Mouse (Mus musculus): ENCODE results near the gene Pdzrn3. TPM values are rescaled to one million over a fixed set of nuclear protein-coding genes. Genes with fewer than 3 reads are reported as not detected.
A peak's percentile ranks its signal among the peaks of the same experiment; 100 is the strongest.

Gene Pdzrn3
- polyA plus RNA-seq, 1 experiment from 2014 or later: 10.8 TPM

DNA sequence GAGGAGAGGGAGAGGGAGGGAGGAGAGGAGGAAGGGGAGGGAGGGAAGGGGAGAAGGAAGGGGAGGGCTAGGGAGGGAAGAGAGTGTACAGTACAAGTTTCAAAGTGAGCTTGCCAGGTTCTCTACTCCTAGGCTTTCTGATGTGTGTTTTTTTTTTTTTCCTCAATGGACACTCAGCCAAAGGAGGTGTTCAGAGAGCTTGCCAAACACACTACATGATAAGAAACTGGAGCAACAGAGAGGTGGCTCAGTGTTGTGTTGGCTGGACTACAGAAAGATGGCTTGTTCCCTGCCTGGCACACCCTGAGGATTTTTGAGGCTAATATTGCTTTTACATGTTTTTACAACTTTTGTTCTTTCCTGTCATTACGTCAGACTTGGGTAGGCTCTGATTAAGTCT lies 26.6 kb downstream of the Pdzrn3 start:
- H3K36me3 ChIP-seq: no peaks in the 10 kb centered on the region; the same call in 1 of the 2 replicates
- peaks cover 28% of the 10 kb centered on the region for H3K4me1 ChIP-seq (replicated peaks)
- 0 out of 2 replicates have a peak, but pooled peaks cover 3% of the 10 kb centered on the region for H3K27me3 ChIP-seq
- ATAC-seq (ENCODE audit: insufficient number of reproducible peaks, insufficient read depth, low FRiP score, low TSS enrichment, low read depth): no peak
- H3K4me2 ChIP-seq: no peak overlapping the region
- no peak overlapping the region for H3K4me3 ChIP-seq (replicated peaks)
- no peak overlapping the region for H3K27ac ChIP-seq
- WGBS: 79% methylated on average over 1 of the region's 1 CpGs
- no peak overlapping the region for H3K9ac ChIP-seq (replicated peaks)
- no peaks in the 10 kb centered on the region for H3K9me3 ChIP-seq

DNA sequence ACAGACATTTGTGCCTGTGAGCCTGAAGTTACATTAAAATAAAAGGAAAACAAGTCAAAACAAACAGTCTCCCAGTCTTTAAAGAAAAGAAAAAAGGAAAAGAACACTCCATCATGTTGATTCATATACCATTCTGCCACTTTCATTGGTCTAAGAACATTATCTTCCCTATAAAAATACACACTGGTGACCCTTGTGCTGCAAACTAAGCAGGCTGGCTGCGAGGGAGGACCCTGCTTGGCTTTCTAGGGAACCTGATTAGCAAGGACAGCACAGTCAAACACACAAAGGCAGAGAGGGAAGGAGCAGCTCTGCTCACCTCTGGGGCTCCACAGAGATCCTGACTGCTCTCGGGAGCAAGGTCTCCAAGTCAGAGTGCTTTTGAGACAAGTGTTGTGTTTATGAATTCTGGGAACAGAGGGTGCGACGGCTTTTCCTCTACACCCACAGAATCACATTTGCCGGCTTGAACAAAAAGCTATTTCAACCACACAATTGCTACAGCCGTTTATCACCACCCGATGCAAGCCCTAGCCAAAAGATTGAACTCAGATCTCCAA lies 27.2 kb downstream of the Pdzrn3 start:
- H3K9me3 ChIP-seq: no peaks in the 10 kb centered on the region
- peaks cover 33% of the 10 kb centered on the region for H3K4me1 ChIP-seq (replicated peaks)
- H3K4me2 ChIP-seq: no peak overlapping the region
- no peak overlapping the region for H3K27ac ChIP-seq
- ATAC-seq (ENCODE audit: insufficient number of reproducible peaks, insufficient read depth, low FRiP score, low TSS enrichment, low read depth): no peak
- 0 out of 2 replicates have a peak, but pooled peaks cover 3% of the 10 kb centered on the region for H3K27me3 ChIP-seq
- no peak overlapping the region for H3K9ac ChIP-seq (replicated peaks)
- 62% methylated on average over 7 of the region's 7 CpGs for WGBS
- H3K36me3 ChIP-seq: no peaks in the 10 kb centered on the region; the same call in 1 of the 2 replicates
- H3K4me3 ChIP-seq (replicated peaks): no peak overlapping the region

DNA sequence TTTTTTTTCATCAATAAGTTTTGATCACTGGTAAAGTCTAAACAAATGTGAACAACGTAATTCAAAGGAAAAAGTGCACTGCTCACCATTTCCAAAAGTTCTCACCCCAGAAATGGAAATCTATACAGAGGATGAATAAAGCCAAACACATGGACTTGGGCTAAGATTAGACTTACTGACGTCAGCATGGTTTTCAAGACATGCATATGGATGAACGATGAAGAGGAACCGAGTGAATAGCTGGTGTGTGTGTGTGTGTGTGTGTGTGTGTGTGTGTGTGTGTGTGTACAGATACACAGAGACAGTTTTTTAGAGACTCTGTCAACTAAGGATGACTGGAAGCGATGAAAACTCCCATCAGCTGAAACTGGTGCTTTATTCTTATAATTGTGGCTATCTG lies 29.2 kb downstream of the Pdzrn3 start:
- Histone ChIP-seq H3K4me3 (replicated peaks) (no peak overlapping the region), H3K9me3 (no peaks in the 10 kb centered on the region), H3K4me2 (no peak overlapping the region), H3K27ac (no peak overlapping the region), H3K27me3 (0 out of 2 replicates have a peak, but pooled peaks cover 3% of the 10 kb centered on the region), H3K4me1 (replicated peaks) (peaks cover 20% of the 10 kb centered on the region), H3K9ac (replicated peaks) (no peak overlapping the region), H3K36me3 (no peaks in the 10 kb centered on the region; the same call in 1 of the 2 replicates)
- ATAC-seq (ENCODE audit: insufficient number of reproducible peaks, insufficient read depth, low FRiP score, low TSS enrichment, low read depth): no peak
- WGBS: 91% methylated on average over 5 of the region's 5 CpGs

DNA sequence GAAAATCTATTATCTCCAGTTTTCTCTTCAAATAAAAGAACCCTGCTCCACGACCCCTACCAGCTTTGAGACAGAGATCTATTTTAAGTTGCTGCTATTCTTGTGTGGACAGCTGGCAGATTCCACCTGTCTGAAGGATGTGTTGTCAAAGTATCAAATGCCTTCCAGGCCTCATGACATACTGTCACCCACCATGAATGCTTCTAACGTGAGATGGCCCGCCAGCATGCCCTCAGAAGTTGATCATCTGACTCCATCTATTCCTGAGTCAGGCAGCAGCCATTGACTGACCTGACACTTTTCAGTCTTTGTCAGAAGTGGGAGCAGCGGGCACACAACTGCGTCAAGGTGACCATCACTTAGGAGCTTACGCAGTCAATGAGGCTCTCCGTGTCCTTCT lies 37.6 kb downstream of the Pdzrn3 start:
- H3K4me3 ChIP-seq (replicated peaks): no peak overlapping the region
- H3K27me3 ChIP-seq: no peaks in the 10 kb centered on the region
- H3K36me3 ChIP-seq: no peaks in the 10 kb centered on the region
- H3K4me2 ChIP-seq: no peak overlapping the region
- H3K9ac ChIP-seq (replicated peaks): no peak overlapping the region
- H3K9me3 ChIP-seq: no peaks in the 10 kb centered on the region
- H3K4me1 ChIP-seq (replicated peaks): peaks cover 31% of the 10 kb centered on the region
- 92% methylated on average over 7 of the region's 7 CpGs for WGBS
- no peak for ATAC-seq (ENCODE audit: insufficient number of reproducible peaks, insufficient read depth, low FRiP score, low TSS enrichment, low read depth)
- no peak overlapping the region for H3K27ac ChIP-seq

DNA sequence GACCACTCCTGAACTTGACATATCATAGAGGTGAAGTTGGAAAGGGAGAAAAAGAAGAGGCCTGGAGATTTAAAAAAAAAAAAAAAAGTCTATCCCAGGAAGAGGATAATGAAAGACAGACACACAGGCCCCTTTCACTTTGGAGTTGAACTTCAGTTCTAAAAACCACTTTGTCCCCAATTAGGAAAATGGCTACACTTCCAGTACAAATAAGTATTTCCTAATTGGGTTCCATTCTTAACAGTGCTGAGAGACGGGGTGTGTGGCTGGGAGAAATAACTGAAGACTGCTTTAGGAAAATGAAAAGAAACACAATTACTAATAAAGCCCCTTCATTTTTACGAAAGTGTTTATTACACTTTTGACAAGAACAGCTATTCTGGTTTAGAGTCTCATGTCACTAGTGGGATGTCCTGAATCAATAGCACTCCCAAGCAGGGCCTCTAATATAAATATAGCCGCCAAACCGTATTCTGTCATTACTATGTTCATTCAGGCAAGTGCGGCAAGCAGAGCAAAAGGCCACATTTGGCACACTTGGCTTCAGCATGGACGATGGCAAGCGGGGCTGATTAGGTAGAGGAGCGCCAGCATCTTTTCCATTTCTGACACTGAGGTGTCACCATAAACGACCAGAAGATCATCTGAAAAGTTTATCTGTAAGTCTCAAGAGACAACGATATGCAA lies 39.7 kb downstream of the Pdzrn3 start:
- H3K27me3 ChIP-seq: no peaks in the 10 kb centered on the region
- H3K9me3 ChIP-seq: no peaks in the 10 kb centered on the region
- H3K9ac ChIP-seq (replicated peaks): no peak overlapping the region
- no peak overlapping the region for H3K4me2 ChIP-seq
- H3K36me3 ChIP-seq: no peaks in the 10 kb centered on the region
- ATAC-seq (ENCODE audit: insufficient number of reproducible peaks, insufficient read depth, low FRiP score, low TSS enrichment, low read depth): no peak
- no peak overlapping the region for H3K4me3 ChIP-seq (replicated peaks)
- 59% methylated on average over 10 of the region's 10 CpGs for WGBS
- H3K27ac ChIP-seq: no peak overlapping the region
- H3K4me1 ChIP-seq (replicated peaks): peaks cover 45% of the 10 kb centered on the region

DNA sequence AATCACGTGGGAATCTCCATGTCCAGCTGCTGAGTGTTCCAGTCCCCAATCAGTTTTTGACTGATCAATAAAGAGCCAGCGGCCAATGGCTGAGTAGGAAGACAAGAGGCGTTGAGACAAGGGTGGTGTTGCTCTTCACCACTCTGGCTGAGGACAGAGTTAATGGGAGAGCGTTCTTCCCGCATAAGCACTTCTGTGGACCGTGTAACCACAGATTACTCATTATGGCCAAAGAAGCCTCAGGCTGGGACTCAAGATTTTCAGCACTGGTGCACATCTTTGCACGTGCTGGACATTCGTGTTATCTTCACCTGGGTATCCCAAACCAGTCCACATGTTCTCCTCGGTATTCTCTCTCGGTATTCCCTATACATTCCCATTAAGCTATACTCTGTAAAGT lies 41.0 kb downstream of the Pdzrn3 start:
- H3K27ac ChIP-seq: no peak overlapping the region
- peaks cover 56% of the 10 kb centered on the region for H3K4me1 ChIP-seq (replicated peaks)
- ATAC-seq (ENCODE audit: insufficient number of reproducible peaks, insufficient read depth, low FRiP score, low TSS enrichment, low read depth): no peak
- 89% methylated on average over 10 of the region's 10 CpGs for WGBS
- no peak overlapping the region for H3K4me2 ChIP-seq
- no peak overlapping the region for H3K4me3 ChIP-seq (replicated peaks)
- H3K27me3 ChIP-seq: no peaks in the 10 kb centered on the region
- no peaks in the 10 kb centered on the region for H3K9me3 ChIP-seq
- no peak overlapping the region for H3K9ac ChIP-seq (replicated peaks)
- no peaks in the 10 kb centered on the region for H3K36me3 ChIP-seq

DNA sequence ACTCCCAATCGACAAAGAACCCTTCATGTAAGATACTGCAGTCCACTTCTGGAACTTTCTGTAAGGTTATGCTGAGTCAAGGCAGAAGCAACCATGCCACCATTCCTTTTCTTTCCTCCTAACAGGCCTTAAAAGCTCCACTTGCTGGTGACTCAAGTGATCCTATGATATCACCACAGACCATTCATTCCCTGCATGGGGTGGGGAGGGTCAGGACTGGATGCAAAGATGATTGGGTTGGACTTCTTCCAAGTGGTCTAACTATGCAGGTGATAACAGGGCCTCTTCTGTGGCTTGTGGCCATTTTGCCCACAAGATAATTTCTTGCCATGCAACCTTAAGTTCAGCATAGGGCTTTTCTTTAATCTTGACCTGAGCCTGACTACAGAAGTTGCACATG lies 42.0 kb downstream of the Pdzrn3 start:
- peaks cover 61% of the 10 kb centered on the region for H3K4me1 ChIP-seq (replicated peaks)
- H3K9me3 ChIP-seq: no peaks in the 10 kb centered on the region
- no peaks in the 10 kb centered on the region for H3K27me3 ChIP-seq
- WGBS: 93% methylated on average over 1 of the region's 1 CpGs
- H3K36me3 ChIP-seq: no peaks in the 10 kb centered on the region
- H3K9ac ChIP-seq (replicated peaks): no peak overlapping the region
- H3K27ac ChIP-seq: no peak overlapping the region
- H3K4me3 ChIP-seq (replicated peaks): no peak overlapping the region
- no peak overlapping the region for H3K4me2 ChIP-seq
- no peak for ATAC-seq (ENCODE audit: insufficient number of reproducible peaks, insufficient read depth, low FRiP score, low TSS enrichment, low read depth)

DNA sequence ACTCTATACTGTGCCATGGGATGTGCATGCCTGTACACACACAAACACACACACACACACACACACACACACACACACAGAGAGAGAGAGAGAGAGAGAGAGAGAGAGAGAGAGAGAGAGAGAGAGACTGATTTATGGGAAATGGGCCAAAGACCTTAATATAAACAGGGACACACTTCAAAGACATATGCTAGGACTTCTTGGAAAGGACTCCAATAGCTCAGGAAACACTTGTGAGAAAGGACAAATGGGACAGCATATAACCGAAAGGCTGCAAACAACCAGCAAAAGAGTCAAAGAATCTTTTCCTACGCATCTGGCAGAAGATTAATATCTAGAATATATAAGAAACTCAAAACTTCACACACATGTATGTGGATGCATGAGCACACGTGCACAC lies 43.2 kb downstream of the Pdzrn3 start:
- WGBS: 67% methylated on average over 3 of the region's 3 CpGs
- Histone ChIP-seq H3K4me1 (replicated peaks) (peaks cover 71% of the 10 kb centered on the region), H3K27me3 (no peaks in the 10 kb centered on the region), H3K4me2 (no peak overlapping the region), H3K9me3 (no peaks in the 10 kb centered on the region), H3K27ac (no peak overlapping the region), H3K4me3 (replicated peaks) (no peak overlapping the region), H3K9ac (replicated peaks) (no peak overlapping the region), H3K36me3 (no peaks in the 10 kb centered on the region)
- no peak for ATAC-seq (ENCODE audit: insufficient number of reproducible peaks, insufficient read depth, low FRiP score, low TSS enrichment, low read depth)

DNA sequence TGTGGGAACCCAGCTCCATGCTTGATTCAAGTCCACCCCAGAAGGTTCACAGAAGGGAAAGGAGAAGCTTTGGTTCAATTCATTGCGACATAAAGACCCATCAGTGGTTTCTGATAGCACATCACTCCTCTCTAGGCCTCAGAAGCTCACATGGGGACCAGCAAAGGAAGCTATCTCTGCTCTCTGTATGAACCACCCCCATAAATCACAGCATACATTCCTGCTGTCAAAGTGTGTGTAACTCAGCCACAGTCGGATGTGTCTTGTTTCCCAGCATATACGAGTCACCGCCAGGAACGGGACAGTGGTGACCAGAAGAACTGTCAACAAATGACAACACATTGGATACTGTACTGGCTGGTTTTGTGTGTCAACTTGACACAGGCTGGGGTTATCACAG lies 47.3 kb downstream of the Pdzrn3 start:
- ATAC-seq (ENCODE audit: insufficient number of reproducible peaks, insufficient read depth, low FRiP score, low TSS enrichment, low read depth): no peak
- H3K4me1 ChIP-seq (replicated peaks): peaks cover 70% of the 10 kb centered on the region
- no peaks in the 10 kb centered on the region for H3K9me3 ChIP-seq
- WGBS: 34% methylated on average over 5 of the region's 5 CpGs
- H3K36me3 ChIP-seq: no peaks in the 10 kb centered on the region
- no peak overlapping the region for H3K4me3 ChIP-seq (replicated peaks)
- no peaks in the 10 kb centered on the region for H3K27me3 ChIP-seq
- no peak overlapping the region for H3K4me2 ChIP-seq
- no peak overlapping the region for H3K9ac ChIP-seq (replicated peaks)
- no peak overlapping the region for H3K27ac ChIP-seq

DNA sequence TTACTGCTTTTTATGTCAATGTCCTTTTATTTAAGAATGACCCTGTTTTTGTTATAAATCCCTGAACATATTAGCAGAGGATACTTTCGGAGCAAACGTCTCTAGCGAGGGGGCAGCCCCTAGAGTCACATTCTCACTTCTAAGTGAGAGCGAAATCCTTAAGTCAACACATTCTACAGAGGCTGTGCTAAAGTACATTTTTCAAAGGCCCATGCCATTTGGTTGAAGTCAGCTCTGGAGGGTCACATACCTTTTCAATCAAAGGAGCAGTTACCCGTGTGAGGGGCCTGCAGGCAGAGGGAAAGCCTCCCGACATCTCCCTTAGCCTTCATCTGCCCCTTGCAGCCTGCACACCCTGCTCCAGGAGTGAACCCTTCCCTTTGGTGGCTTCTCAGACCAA lies 48.2 kb downstream of the Pdzrn3 start:
- no peak overlapping the region for H3K9ac ChIP-seq (replicated peaks)
- H3K9me3 ChIP-seq: no peaks in the 10 kb centered on the region
- 7% methylated on average over 6 of the region's 6 CpGs for WGBS
- peak overlapping the region; percentile 5; the same call in 1 of the 2 replicates for H3K27ac ChIP-seq
- ATAC-seq (ENCODE audit: insufficient number of reproducible peaks, insufficient read depth, low FRiP score, low TSS enrichment, low read depth): no peak
- H3K27me3 ChIP-seq: no peaks in the 10 kb centered on the region
- no peak overlapping the region for H3K4me3 ChIP-seq (replicated peaks)
- H3K4me2 ChIP-seq: no peak overlapping the region
- H3K36me3 ChIP-seq: no peaks in the 10 kb centered on the region
- peaks cover 70% of the 10 kb centered on the region for H3K4me1 ChIP-seq (replicated peaks)

DNA sequence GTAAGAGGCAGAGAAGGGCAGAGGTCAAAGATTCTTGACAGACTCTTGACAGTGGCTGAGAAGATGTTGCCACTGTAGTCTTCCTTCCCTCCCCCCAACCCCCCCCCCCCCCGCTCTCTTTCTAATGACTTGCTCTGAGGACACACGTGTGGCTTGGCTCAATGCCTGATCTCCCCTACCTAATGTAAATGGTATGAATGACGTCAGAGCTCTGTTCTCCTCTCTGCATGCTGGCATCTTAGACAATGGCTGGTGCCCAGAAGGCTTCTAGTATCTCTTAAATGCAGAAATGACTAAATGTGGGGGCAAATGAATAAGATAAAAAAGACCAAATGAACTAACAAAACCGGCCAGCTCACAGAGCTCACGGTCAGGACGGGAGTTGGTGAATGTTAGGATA lies 49.2 kb downstream of the Pdzrn3 start:
- WGBS: 51% methylated on average over 6 of the region's 6 CpGs

DNA sequence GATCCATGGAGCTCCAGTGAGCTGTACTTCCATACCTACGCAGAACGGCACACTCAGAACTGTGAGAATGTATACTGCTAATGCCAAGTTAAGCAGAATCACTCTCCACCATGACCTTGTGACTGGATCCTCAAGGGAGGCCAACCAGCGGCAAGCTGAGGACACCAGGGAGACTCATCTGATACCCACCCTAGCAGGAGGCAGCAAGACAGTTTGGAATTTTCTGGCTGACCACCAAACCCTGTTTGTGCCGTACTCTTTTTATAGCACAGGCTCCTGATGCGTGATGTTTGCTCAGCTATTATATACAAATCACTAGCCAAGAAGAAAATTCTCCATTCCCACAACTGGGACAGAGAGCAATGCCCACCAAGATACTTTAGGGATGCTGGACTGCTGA lies 50.0 kb downstream of the Pdzrn3 start:
- whole genome bisulfite sequencing: 90% methylated on average over 5 of the region's 5 CpGs
- peaks cover 54% of the 10 kb centered on the region for H3K4me1 ChIP-seq (replicated peaks)
- H3K27ac ChIP-seq: no peak overlapping the region
- no peak overlapping the region for H3K4me3 ChIP-seq (replicated peaks)
- ATAC-seq (ENCODE audit: insufficient number of reproducible peaks, insufficient read depth, low FRiP score, low TSS enrichment, low read depth): no peak
- H3K9ac ChIP-seq (replicated peaks): no peak overlapping the region
- no peaks in the 10 kb centered on the region for H3K36me3 ChIP-seq
- H3K4me2 ChIP-seq: no peak overlapping the region
- no peaks in the 10 kb centered on the region for H3K9me3 ChIP-seq
- H3K27me3 ChIP-seq: no peaks in the 10 kb centered on the region

More for the DNA sequence above, 49.2 kb downstream of the Pdzrn3 start:
- Histone ChIP-seq H3K4me2 (no peak overlapping the region), H3K4me3 (replicated peaks) (no peak overlapping the region), H3K4me1 (replicated peaks) (peaks cover 61% of the 10 kb centered on the region), H3K9me3 (no peaks in the 10 kb centered on the region), H3K27ac (no peak overlapping the region), H3K9ac (replicated peaks) (no peak overlapping the region), H3K36me3 (no peaks in the 10 kb centered on the region), H3K27me3 (no peaks in the 10 kb centered on the region)
- ATAC-seq (ENCODE audit: insufficient number of reproducible peaks, insufficient read depth, low FRiP score, low TSS enrichment, low read depth): 0 out of 2 replicates have a peak, but pooled peaks have one; percentile 44

Measured in limb, embryonic 12.5 days (tissue).